Mouse (Mus musculus) embryonic stem cell, embryonic (primary cell): Measurements from ENCODE around the gene Aup1.

Source experiments
- CTCF ChIA-PET, 4 experiments: fragments of 300-600 bp in 2 of 4; fragments of 350-600 bp in 2 of 4; sonication (Branson Sonifier 250); formaldehyde crosslinking; loops; one replicate each; lab custom pipeline; 2022; ENCODE audit warnings: inconsistent platforms in 2 of 4; lab: Charles Lee
- POLR2A ChIA-PET, 4 experiments: fragments of 300-600 bp in 2 of 4; fragments of 350-600 bp in 2 of 4; sonication (Branson Sonifier 250); formaldehyde crosslinking; loops; one replicate each; lab custom pipeline; 2022; ENCODE audit warnings: antibody characterized with exemption in 4 of 4, inconsistent platforms in 1 of 4; lab: Charles Lee

Aup1 gene

DNA sequence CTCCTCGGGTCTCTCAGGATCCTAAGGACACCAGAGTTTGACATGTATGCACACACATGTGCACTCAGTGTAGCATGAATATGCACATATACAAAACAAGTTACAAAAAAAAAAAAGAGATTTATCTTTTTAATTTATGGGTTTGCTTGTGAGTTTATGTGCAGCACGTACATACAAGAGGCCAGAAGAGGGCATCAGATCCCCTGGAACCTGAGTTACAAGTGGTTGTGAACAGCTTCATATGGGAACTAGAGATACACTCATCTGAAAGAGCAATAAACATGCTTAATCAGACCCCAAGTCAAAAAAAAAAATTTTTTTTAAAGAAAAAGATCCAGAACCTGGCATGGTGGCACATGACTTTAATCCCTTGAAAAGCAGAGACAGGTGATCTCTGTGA lies 20.7 kb downstream of the Aup1 start:
- ChIA-PET POLR2A (interaction anchor here (0.6 to 3.4 kb wide), 11 partner anchors 10 to 328 kb away, joined by 3 to 17 read pairs (median 3); partner anchors contain the start of genes Dqx1 (in 3 of the 4), Aup1 (in 1 of the 4), Htra2 (in 1 of the 4) and Lbx2 (in 1 of the 4)), CTCF (interaction anchor here (0.6 to 2.0 kb wide), 13 partner anchors 9 to 1269 kb away, joined by 3 to 13 read pairs (median 5); partner anchors contain the start of genes Ccdc142 (in 1 of the 4), Dqx1 (in 1 of the 4), Gm42688 (in 1 of the 4) and Loxl3 (in 1 of the 4))

DNA sequence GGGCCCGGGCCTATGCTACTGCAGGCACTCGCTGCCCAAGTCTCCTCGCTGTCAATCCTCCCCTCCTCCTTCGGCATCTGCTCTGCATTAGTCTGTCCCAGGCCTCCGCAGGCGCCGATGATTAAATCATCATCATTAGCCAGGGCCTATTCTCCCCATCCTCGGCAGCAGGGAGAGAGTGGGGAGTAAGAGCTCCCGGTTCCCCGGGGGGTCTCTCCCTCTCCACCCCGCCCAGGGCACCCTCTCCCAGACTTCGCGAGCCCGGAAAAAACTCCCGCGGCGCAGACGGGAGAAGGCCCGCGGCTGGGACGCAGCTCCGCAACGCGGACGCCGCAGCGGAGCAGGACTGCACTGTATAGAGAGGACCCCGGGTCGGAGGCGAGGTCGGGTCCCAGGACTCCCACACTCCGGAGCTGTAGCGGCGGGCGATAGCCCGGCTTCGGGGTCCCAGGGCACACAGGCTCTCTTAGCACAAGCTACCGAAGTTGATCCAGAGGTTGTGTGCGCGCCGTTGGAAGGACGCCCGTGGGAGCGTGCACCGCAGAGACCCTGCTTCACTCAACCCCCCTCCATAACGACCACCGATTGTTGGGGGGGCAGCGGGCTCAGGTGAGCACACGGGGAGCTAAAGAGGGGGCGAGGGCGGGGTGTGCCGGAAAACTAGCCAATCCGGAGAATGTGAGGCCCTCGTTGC lies 23.5 kb downstream of the Aup1 start, which contains the start of gene Pcgf1:
Pcgf1 (plus strand) TSS at position 240 of the 694 bp plus-strand sequence.
- CTCF ChIA-PET = interaction anchor here in 3 of 4 experiments (0.5 to 2.2 kb wide), 19 partner anchors 10 to 717 kb away, joined by 3 to 9 read pairs (median 4); partner anchors contain the start of genes Aup1 (in 1 of the 3), Ccdc142 (in 1 of the 3), Dqx1 (in 1 of the 3) and Gm42688 (in 1 of the 3)
- POLR2A ChIA-PET = interaction anchor here in 3 of 4 experiments (0.6 to 2.7 kb wide), 54 partner anchors 9 to 373 kb away, joined by 3 to 18 read pairs (median 4); partner anchors contain the start of genes Dqx1 (in 3 of the 3), Wbp1 (in 3 of the 3), Aup1 (in 2 of the 3) and Ccdc142 (in 2 of the 3)

DNA sequence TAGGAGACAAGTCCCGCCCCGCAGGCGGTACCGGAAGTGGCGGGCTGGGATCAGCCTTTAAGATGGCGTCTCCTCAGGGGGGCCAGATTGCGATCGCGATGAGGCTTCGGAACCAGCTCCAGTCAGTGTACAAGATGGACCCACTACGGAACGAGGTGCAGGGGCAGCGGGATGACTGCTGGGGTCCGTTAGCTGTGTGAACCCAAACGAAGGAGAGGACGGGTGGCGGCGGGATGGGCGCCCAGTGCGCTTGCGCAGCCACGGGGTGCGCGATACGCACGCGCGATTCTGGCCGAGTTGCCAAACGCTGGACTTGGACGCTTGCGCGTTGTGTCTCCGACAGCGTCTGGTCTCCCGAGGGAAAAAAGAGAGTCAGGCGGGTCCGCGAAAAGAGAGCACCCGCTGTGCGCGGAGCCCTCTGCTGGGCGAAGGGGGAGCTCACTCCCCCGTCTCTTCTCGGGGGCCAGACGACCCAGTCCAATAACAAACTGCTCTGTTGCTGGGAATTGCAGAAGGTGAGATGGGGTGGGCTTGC lies 24.1 kb downstream of the Aup1 start:
- ChIA-PET POLR2A (interaction anchor here in 3 of 4 experiments (0.6 to 2.7 kb wide), 54 partner anchors 8 to 373 kb away, joined by 3 to 18 read pairs (median 4); partner anchors contain the start of genes Dqx1 (in 3 of the 3), Wbp1 (in 3 of the 3), Aup1 (in 2 of the 3) and Ccdc142 (in 2 of the 3)), CTCF (interaction anchor here in 3 of 4 experiments (0.6 to 2.2 kb wide), 18 partner anchors 9 to 698 kb away, joined by 3 to 9 read pairs (median 4); partner anchors contain the start of genes Aup1 (in 1 of the 3), Ccdc142 (in 1 of the 3), Dqx1 (in 1 of the 3) and Gm42688 (in 1 of the 3))

GRCm38 (mm10) chr6:83080210-83080609 lies 25.9 kb downstream of the Aup1 start:
- CTCF ChIA-PET = interaction anchor here in 1 of 4 experiments (1.0 kb wide), 1 partner anchor 20 kb away, joined by 3 read pairs; no protein-coding TSS in a partner anchor
- POLR2A ChIA-PET = interaction anchor here in 1 of 4 experiments (1.5 kb wide), 1 partner anchor 44 kb away, joined by 3 read pairs; no protein-coding TSS in a partner anchor

GRCm38 (mm10) chr6:83083497-83083896 lies 29.2 kb downstream of the Aup1 start:
- ChIA-PET CTCF (interaction anchor here in 1 of 4 experiments (1.1 to 1.4 kb wide), 3 partner anchors 17 to 87 kb away, joined by 3 to 4 read pairs (median 3); partner anchors contain the start of genes Ccdc142 and Gm42688), POLR2A (interaction anchor here in 3 of 4 experiments (0.6 to 1.9 kb wide), 13 partner anchors 9 to 73 kb away, joined by 3 to 6 read pairs (median 4); partner anchors contain the start of genes Ccdc142 (in 1 of the 3), Dqx1 (in 1 of the 3), Gm42688 (in 1 of the 3) and Mrpl53 (in 1 of the 3))

GRCm38 (mm10) chr6:83084477-83084876 lies 30.2 kb downstream of the Aup1 start:
- POLR2A ChIA-PET = interaction anchor here in 1 of 4 experiments (1.0 kb wide), 1 partner anchor 19 kb away, joined by 3 read pairs; no protein-coding TSS in a partner anchor
- CTCF ChIA-PET = no interaction called here

GRCm38 (mm10) chr6:83086121-83087035 lies 32.1 kb downstream of the Aup1 start, which contains the start of gene Lbx2:
Lbx2 (plus strand) TSS chr6:83086367.
- ChIA-PET POLR2A (interaction anchor here (0.6 to 2.8 kb wide), 22 partner anchors 8 to 239 kb away, joined by 3 to 22 read pairs (median 4); partner anchors contain the start of genes Ccdc142 (in 3 of the 4), Gm42688 (in 3 of the 4), Pcgf1 (in 3 of the 4) and Aup1 (in 2 of the 4)), CTCF (interaction anchor here in 3 of 4 experiments (0.6 to 2.9 kb wide), 15 partner anchors 8 to 180 kb away, joined by 3 to 14 read pairs (median 5); partner anchors contain the start of genes Ccdc142 (in 2 of the 3), Gm42688 (in 2 of the 3), Pcgf1 (in 2 of the 3) and Dctn1 (in 1 of the 3))

DNA sequence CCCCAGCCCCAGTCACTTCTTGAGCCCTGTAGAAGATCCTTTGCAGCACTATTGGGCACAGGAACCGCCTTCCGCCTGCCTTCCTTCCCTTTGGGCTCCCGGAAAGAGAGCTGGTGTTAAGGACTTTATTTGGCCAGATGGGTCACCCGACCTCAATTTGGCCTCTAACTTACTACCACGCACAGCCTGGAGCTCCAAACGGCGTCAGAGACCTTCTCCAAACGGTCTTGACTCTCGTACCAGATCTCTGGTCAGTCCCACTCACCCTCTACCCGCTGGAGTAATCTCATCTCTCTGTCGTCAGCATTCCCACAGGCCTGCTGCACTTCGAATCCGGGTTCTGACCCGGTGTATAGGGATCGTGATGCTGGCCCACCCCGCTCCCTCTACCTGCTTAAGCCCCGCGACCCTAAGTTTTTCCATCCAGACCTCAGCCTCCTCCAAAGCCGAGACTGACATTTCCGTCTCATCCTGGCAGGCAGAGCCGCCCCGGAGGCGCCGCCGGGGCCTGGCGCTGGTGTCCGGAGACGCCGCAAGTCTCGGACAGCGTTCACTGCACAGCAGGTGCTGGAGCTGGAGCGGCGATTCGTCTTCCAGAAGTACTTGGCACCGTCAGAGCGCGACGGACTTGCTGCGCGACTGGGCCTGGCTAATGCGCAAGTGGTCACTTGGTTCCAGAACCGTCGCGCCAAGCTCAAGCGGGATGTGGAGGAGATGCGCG lies 33.0 kb downstream of the Aup1 start:
- ChIA-PET CTCF (interaction anchor here in 3 of 4 experiments (0.6 to 2.9 kb wide), 16 partner anchors 9 to 181 kb away, joined by 3 to 14 read pairs (median 5); partner anchors contain the start of genes Pcgf1 (in 3 of the 3), Ccdc142 (in 2 of the 3), Gm42688 (in 2 of the 3) and Dctn1 (in 1 of the 3)), POLR2A (interaction anchor here in 3 of 4 experiments (0.9 to 2.8 kb wide), 18 partner anchors 9 to 238 kb away, joined by 3 to 22 read pairs (median 4); partner anchors contain the start of genes Ccdc142 (in 3 of the 3), Gm42688 (in 3 of the 3), Pcgf1 (in 3 of the 3) and Aup1 (in 1 of the 3))

DNA sequence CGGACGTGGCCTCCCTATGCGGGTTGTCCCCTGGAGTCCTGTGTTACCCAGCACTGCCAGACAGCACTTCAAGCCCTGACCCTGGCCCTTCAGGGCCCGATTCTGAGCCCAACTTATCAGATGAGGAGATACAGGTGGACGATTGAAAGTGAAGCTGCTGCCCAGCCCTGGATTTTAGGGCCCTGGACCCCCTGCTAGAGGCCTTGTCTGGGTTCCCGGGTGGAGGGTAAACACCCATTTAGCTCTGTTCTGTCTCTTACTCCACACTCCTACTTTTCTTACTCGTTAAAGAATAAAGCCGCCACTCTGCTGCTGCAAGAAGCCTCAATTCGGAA lies 33.6 kb downstream of the Aup1 start:
- CTCF ChIA-PET = interaction anchor here in 3 of 4 experiments (0.6 to 2.9 kb wide), 14 partner anchors 9 to 127 kb away, joined by 3 to 14 read pairs (median 4); partner anchors contain the start of genes Pcgf1 (in 3 of the 3), Ccdc142 (in 2 of the 3), Gm42688 (in 2 of the 3) and Dctn1 (in 1 of the 3)
- POLR2A ChIA-PET = interaction anchor here in 3 of 4 experiments (0.9 to 2.8 kb wide), 16 partner anchors 10 to 238 kb away, joined by 3 to 22 read pairs (median 4); partner anchors contain the start of genes Pcgf1 (in 3 of the 3), Ccdc142 (in 2 of the 3), Gm42688 (in 2 of the 3) and Aup1 (in 1 of the 3)

GRCm38 (mm10) chr6:83092416-83093127 lies 38.3 kb downstream of the Aup1 start:
- ChIA-PET POLR2A (interaction anchor here (0.6 to 2.3 kb wide), 9 partner anchors 9 to 221 kb away, joined by 3 to 9 read pairs (median 5); partner anchors contain the start of genes Ccdc142 (in 2 of the 4), Gm42688 (in 2 of the 4) and Wbp1 (in 1 of the 4)), CTCF (interaction anchor here (0.7 to 1.7 kb wide), 8 partner anchors 9 to 225 kb away, joined by 3 to 7 read pairs (median 4); partner anchors contain the start of genes Ccdc142 (in 2 of the 4) and Gm42688 (in 2 of the 4))

GRCm38 (mm10) chr6:83095968-83096367 lies 41.6 kb downstream of the Aup1 start:
- ChIA-PET CTCF (interaction anchor here in 3 of 4 experiments (0.6 to 3.2 kb wide), 11 partner anchors 9 to 634 kb away, joined by 3 to 12 read pairs (median 3); partner anchors contain the start of genes Lbx2 (in 1 of the 3) and Pcgf1 (in 1 of the 3)), POLR2A (interaction anchor here in 3 of 4 experiments (0.6 to 1.9 kb wide), 8 partner anchors 10 to 60 kb away, joined by 3 to 5 read pairs (median 4); no protein-coding TSS in a partner anchor)

DNA sequence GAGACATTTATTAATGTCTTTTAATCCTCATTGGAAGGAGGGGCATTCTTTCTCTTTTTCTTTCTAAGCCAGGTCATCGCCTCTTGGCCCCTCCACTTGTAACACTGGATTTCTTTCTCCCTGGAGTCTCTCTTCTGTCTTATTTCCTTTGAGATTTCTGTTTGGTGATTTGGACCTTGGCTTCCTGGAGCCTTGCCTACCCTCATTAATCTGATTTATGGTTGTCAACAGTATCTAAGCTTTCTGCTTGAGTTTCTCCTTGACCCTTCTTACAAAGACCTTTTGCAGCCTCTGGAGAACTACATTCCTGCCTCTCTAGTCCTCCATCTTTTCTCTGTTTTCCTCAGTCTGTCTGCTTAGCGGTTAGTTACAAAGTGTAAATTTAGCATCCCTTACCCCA lies 44.1 kb downstream of the Aup1 start:
- ChIA-PET CTCF (interaction anchor here in 3 of 4 experiments (0.6 to 3.2 kb wide), 4 partner anchors 8 to 127 kb away, joined by 3 to 8 read pairs (median 4); no protein-coding TSS in a partner anchor), POLR2A (interaction anchor here in 3 of 4 experiments (0.5 to 1.6 kb wide), 5 partner anchors 11 to 130 kb away, joined by 3 to 5 read pairs (median 3); partner anchors contain the start of gene Pcgf1 (in 1 of the 3))

DNA sequence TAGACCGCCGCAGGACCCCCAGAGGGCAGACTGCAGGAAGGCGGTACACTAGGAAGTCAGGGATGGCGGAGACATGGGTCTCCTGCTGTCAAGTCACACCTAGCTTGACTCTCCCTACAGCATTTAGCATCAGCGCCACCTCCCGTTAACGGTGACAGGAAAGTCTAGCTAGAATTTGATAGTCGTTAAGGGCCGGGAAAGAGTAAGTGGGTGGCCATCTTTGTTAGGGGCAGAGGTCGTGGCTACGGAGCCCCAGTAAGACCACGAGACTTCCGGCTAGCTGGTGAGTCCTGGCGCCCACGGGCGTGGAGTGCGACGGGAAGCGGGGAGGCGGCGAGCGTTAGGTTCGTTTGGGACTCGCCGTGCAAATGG lies 47.0 kb downstream of the Aup1 start, which contains the start of the genes Ccdc142 and Gm42688:
Ccdc142 (plus strand) TSS at position 286 of the 372 bp plus-strand sequence.
Gm42688 (plus strand) TSS at position 302 of the 372 bp plus-strand sequence.
- POLR2A ChIA-PET = interaction anchor here (0.6 to 3.7 kb wide), 62 partner anchors 9 to 838 kb away, joined by 3 to 48 read pairs (median 4); partner anchors contain the start of genes 1700003E16Rik (in 3 of the 4), Aup1 (in 3 of the 4), Htra2 (in 3 of the 4) and Wbp1 (in 3 of the 4)
- CTCF ChIA-PET = interaction anchor here (0.5 to 3.5 kb wide), 58 partner anchors 8 to 447 kb away, joined by 3 to 43 read pairs (median 5); partner anchors contain the start of genes Dctn1 (in 3 of the 4), Wbp1 (in 3 of the 4), Lbx2 (in 2 of the 4) and Pcgf1 (in 2 of the 4)
